Mouse (Mus musculus): ENCODE measurements around the gene Ptpre.
"Not testable (repeated sequence)": the region's sequence is repeated elsewhere in the genome, so short reads cannot be mapped to it uniquely, and the experiment has no call there.

The Ptpre gene

GRCm38 (mm10) chr7:135644452-135644851, 107.2 kb downstream of the Ptpre start:
- no peak for DNase-seq (ENCODE audit: low read depth)

DNA sequence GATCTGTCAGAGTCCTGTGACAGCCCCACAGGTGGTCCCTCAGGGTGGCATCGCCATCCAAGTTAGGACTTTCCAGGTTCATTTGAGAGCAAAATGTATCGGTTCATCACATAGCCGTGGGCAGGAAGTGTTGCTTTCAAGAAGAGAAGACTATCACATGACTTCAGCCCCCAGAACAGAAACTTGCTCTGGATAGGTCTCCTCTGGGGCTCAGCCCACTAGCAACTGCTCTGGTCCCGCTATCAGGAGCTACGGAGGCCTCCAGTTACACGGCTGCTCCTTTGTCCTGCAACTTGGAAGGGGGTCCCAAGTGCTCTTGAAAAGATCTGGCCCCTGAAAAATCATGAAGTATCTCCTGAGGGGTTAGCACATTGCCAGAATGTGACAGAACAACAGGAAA, 109.7 kb downstream of the Ptpre start:
- no peak for DNase-seq (ENCODE audit: low read depth)

- no peak for DNase-seq (ENCODE audit: low read depth)
Observed at GRCm38 (mm10) chr7:135648821-135649220, 111.5 kb downstream of the Ptpre start.

- no peak for DNase-seq (ENCODE audit: low read depth)
Observed at GRCm38 (mm10) chr7:135649306-135649705, 112.0 kb downstream of the Ptpre start.

- DNase-seq (ENCODE audit: low read depth) = no peak
Observed at GRCm38 (mm10) chr7:135650061-135650460, 112.8 kb downstream of the Ptpre start.

DNA sequence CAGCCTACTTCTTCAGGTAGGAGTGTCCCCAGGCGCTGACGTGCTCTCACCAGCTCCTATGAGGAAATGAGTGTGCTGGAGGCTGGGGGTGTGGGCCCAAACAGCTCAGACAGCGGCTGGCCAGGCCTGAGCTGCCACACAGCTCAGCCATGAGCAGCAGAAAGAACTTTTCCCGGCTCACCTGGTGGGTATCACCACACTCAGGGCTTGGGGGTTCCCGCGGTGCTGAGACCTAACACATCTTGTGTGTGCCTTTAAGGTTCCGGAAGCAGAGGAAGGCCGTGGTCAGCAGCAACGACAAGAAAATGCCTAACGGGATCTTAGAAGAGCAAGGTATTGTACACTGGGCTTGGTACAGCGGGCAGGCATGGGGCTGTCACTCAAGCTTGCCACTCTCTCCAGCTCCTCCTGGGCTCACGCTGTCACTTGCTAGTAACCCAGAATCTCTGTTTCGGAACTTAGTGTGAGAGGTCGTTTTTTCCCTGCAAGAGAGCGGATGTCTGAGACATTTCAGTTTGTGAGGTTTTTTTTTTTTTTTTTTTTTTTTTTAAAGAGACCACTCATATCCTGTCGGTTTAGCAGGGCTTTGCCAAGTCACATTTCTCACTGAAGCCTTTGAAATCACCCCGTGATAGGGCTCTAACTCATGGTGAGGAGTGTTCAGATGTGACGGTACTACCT, 114.7 kb downstream of the Ptpre start:
- peak; percentile 54 for DNase-seq (ENCODE audit: low read depth)

- DNase-seq (ENCODE audit: low read depth) = no peak
Observed at GRCm38 (mm10) chr7:135652781-135653180, 115.5 kb downstream of the Ptpre start.

- no peak for DNase-seq (ENCODE audit: low read depth)
Observed at GRCm38 (mm10) chr7:135653601-135654000, 116.3 kb downstream of the Ptpre start.

GRCm38 (mm10) chr7:135654288-135654687, 117.0 kb downstream of the Ptpre start:
- no peak for DNase-seq (ENCODE audit: low read depth)

DNA sequence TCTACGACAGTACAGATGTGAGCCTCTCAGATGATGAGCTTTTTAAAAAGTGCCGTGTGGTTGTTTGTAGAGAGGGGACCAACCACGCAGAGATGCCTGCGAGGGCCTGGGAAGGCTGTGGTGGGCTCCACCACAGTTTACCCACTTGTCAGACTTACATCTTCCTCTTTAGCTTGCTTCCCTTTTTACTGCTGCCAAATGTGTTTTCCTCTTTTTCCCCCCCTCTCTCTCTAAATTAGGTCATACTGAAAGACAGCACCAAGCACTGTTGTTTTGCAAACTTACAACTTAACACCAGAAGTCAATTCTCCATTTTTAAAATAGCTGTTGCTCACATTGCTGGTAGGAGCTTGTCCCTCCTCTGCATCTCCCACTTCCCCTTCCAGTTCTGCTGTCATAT, 117.8 kb downstream of the Ptpre start:
- DNase-seq (ENCODE audit: low read depth) = no peak

DNA sequence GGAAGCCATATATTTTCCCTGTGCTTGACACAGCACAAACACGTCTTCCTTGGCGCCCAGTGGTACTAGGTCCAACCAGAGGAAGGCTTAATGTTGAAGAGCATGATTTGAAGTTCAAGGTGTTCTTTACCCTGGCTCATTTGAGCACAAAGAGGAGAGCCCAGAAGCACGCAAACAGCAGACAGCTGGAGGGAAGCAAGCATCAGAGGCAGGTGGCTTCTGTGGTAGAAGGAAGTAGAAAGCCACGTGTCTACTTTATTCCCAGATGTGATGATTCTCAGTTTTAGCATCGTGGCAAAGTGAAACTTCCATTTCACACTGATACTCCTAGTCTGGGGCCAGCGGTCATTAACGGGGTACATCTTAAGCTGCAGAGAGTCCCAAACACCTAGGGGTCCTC, 120.9 kb downstream of the Ptpre start:
- no peak for DNase-seq (ENCODE audit: low read depth)

- DNase-seq (ENCODE audit: low read depth) = peak; percentile 94
Observed at GRCm38 (mm10) chr7:135659314-135659935, 122.1 kb downstream of the Ptpre start.

DNA sequence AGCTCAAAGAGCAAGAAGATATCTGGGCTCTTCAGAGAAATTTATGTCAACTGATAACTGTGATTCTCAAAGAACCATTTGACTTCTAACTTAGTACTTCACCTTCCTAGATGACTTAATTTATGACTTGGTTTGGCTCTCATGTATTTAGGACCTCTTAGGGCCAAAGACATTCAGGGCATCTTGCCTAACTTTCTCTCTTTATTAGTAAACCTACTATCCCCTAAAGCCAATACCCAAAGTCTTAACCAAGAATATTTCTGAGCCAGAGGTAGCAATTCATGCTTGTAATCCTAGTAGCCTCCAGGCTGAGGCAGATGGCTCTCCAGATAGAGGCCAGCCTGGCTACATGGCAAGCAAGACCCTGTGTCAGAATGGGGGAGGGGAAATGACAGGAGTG, 123.0 kb downstream of the Ptpre start:
- no peak for DNase-seq (ENCODE audit: low read depth)

DNA sequence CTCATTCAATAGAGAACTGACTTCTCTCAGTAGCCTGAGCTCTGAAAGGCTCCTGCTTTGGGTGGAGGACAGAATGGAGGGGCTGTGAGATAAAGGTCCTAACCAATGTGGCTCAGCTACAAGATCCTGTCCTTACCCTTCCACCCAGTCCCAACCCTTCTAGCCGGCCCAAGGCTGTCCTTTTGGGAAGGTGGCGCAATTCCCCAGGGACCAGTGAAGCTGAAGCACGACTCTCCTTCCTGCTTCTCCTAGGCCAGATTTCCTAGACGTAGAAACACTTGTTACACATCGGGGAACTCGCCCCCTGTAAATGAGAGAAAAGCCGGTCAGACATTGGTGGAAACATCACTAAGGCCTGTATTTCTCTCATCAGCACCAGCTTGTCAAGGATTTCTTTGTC, 126.9 kb downstream of the Ptpre start:
- DNase-seq (ENCODE audit: low read depth) = no peak

GRCm38 (mm10) chr7:135666314-135666713, 129.0 kb downstream of the Ptpre start:
- no peak for DNase-seq (ENCODE audit: low read depth)

DNA sequence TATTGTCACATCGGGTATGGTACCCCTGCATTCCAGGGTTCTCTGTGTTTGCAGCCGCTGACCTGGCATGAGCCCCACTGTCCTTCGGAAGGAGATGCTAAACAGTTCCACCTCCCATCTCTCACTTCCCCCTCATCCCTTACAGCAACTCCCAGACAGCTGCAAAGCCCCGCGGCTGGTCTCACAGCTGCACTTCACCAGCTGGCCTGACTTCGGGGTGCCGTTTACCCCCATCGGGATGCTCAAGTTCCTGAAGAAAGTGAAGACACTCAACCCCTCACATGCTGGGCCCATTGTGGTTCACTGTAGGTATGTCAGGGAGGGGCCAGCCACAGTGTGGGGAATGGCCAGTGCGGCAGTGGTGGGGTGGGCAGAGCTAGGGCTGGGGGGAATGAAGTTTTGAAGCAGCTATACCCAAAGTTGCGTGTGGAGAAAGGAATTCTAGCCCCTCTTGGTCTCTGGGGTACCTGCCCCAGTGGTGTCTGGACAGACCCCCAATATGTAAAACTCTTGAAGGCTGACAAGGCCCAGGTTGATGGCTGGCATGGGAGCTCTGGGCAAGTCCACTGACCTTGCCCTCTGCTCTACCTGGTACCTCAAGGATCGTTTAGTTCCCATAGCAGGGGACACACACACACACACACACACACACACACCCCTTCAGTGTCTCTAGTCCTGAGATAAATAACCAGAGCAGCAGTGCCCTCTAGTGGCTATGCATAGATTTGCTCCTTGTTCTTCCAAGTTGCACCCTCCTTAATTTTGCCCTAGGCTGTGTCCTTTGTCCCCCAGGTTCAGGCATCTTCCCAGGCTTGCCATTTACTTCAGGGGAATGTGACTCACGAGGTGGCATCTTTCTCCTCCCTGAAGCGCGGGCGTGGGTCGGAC, 131.8 kb downstream of the Ptpre start:
- peak; percentile 27 for DNase-seq (ENCODE audit: low read depth)

- no peak for DNase-seq (ENCODE audit: low read depth)
Observed at GRCm38 (mm10) chr7:135673576-135673975, 136.3 kb downstream of the Ptpre start.

DNA sequence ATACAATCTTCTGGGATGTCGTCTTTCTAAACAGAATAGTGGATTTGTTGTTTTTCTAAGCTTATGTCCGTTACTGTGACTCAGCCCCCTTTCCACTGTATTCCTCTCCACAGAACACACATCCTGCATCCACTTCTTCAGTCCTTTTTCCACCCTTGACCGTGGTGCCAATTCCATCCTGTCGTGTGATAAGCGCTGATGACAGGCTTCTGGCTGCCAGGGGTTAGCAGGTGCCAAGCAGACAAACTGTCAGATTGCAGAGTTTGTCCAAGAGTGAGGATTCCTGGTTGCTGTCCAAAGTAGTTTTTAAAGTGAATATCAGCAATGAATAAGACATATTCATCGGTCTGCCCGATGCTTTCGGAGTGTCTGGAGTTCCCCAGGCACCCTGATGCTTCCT, 139.4 kb downstream of the Ptpre start:
- DNase-seq (ENCODE audit: low read depth) = no peak

DNA sequence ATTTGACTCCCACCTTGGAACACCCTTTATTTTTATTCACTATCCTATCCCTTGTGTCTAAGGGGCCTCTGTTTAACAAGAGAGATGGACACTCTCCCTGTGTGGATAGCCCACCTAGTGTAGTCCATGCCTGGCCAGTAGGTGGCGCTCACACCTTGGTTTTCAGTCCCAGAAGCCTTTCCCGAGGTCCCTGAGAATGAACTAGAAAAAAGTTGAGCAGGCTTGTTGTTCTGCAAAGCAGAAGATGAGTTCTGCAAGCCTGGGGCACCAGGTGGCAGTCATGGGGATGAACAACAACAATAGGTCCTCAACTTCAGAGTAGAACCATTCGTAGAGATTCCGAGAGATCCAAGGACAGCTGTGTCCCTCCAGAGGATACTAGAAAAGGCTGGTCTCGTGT, 143.1 kb downstream of the Ptpre start:
- no peak for DNase-seq (ENCODE audit: low read depth)

- DNase-seq (ENCODE audit: low read depth) = not testable (repeated sequence)
Observed at GRCm38 (mm10) chr7:135684098-135684497, 146.8 kb downstream of the Ptpre start.

DNA sequence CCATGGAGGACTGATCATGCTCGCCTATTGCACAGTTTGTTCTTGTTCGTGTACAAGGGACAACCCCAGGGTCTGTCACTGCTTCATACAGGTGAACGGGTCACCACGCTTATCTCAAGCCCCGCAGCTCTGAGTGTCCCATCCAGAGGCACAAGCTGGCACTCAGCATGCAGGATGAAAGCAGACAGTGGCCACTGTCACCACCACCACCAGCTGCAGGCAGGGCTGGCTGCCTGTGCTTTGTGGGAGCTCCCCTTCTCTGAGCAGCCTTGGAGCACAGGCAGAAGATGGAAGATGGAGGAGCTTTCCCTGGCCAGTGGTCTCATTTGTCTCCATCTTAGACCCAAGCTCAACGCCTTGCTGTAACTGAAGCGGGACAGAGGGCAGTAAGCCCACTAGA, 147.7 kb downstream of the Ptpre start:
- DNase-seq (ENCODE audit: low read depth) = no peak

- no peak for DNase-seq (ENCODE audit: low read depth)
Observed at GRCm38 (mm10) chr7:135689396-135689795, 152.1 kb downstream of the Ptpre start.

- DNase-seq (ENCODE audit: low read depth) = no peak
Observed at GRCm38 (mm10) chr7:135691941-135692340, 154.7 kb downstream of the Ptpre start.
